Mouse (Mus musculus): ENCODE data around the gene Ddx3y.

The Ddx3y gene

DNA sequence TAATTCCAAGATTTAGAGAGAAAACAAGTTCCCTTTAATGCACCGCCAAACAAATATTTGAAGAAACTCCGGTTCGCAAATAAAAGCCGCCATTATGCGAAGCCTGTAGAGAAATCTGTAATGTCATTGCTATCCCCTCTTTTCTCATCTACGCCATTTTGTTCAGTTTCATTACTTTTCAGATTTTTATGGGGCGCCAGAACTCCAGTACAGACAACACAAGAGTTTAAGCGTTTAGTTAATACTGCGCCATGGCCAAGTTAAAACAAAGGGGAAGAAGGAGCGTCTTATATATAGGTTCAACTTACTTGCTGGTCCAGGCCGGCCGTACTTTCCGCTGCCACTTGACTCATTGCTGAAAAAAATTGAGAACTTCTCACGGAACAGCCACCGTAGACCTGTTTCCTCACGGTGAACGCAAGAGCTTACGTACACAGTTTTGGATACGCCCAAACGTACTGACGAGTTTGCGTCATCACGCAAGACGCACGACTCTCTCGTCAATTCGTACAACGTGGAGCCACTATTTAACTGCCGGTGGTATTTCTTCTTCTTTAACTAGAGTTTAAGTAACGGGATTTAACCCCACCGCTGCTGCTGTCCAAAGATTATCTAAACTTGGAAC lies at the start of gene Ddx3y:
Gene Ddx3y, minus strand, starts transcription at position 459 of the 625 bp plus-strand sequence.
- in situ Hi-C loops (cut with MboI, MseI) = no loop called here

DNA sequence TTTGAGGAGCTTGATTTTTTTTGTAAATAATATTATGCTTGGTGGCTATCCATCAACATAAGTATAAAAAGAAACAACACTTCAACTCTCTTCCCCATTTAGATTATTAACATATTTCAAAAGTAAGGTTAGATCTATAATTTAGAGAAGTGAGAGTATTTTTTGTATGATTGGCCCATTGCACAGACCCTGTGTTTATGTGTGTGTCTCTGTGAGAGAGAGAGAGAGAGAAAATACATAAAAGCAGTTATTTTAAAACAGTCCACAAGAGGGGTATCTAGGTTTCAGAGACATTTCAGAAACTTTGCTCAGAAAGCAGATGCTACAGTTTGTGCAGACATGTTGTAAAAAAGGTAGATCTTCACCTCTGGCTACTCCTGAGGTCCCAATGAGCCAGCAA lies 7.3 kb upstream of the Ddx3y start:
- in situ Hi-C loops (cut with MboI, MseI) = no loop called here

DNA sequence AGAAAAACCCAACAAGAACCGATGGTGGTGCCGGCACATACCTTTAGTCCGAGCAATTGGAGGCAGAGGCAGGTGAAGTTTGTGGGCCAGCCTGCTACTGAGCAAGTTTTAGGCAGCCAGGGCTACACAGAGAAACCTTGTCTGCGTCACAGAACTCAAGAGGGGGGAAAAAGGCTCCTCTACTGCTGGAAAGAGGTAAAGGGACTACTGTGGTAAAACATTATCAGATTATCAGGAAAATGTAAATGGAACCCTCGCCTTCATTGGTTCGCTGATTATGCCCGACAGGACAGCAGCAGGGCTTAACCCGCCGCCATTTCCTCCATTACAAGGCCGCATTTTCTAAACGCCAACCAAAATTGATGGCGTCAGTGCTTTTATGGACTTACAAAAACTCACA lies 694 bp downstream of the Ddx3y start:
- in situ Hi-C loops (cut with MboI, MseI) = no loop called here

DNA sequence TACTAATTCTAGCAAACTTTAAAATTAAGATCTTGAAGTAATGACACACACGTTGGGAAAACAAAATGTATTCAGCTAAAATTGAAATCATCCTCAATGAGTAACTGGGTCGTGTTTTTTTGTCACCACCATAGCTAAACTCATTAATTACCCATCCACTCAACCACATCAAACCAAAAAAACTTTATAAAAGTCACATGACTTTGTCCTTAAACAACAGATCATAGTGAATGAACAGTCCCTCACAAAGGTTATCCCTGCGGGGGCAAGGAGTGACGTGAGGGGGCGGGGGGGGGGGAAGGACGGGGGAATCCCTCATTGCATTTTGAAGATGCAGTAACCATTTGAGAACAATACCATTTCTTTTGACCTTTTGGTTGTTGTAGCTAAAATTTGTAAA lies 40.3 kb downstream of the Ddx3y start:
- in situ Hi-C loops (cut with MboI, MseI) = no loop called here

DNA sequence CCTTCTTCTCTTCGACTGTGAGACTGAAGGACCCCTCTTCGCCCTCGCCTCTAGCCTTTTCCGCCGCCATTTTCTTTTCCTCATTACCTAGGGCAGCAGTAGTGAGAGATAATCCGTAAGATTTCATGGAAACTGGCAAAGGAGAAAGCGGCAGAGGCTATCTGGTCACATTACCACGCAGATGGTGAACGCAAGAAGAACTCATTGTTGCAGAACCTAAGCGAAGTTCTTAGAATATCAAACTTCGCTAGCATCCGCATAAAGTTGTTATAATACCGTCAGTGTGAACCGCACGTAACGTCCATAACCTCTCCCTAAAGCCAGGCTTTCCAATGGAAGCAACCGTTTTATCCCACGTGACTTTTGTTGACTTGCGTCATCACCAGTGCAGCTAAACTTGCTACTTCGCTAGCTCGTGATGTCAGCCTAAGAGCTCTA lies 41.0 kb downstream of the Ddx3y start, which contains the start of gene Uty:
Gene Uty, minus strand, starts transcription at position 334 of the 438 bp plus-strand sequence.
- in situ Hi-C loops (cut with MboI, MseI) = no loop called here

DNA sequence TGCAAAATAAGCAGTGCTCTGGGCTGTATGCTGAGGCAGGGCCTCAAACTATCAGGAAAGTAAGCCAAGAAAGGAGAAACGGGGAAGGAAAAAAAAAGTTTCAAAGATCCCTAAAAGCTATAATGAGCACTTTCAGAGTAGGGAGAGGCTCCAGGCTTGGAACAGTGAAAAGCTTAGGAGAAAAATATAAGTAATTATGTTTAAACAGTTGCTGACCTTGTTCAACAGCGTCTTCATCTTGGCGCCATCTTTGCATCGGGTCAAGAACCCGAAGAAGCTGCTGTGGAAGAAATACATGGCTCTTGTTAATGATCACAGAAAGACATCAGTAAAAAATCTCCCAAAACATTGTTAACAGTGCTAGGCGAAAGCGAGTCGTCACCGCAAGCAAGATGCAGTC lies 41.5 kb downstream of the Ddx3y start:
- in situ Hi-C loops (cut with MboI, MseI) = no loop called here

DNA sequence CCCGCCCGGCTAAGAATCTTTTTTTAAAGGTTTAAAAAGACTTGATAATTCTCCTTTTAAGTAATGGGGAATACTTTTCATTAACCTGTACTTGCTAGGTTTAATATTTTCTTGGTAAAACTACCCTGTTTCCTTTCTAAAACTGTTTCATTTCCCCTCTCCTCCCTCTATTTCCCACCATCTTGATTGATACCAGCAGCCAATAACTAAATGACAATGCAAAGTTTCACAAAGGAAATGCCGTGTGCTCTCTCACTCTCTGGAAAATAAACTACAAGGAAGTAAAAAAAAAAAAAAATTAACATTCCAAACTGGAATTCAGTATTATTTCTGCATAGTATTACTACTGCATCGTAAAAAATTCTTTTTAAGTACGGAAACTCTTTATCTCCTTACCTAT lies 42.0 kb downstream of the Ddx3y start:
- in situ Hi-C loops (cut with MboI, MseI) = no loop called here

DNA sequence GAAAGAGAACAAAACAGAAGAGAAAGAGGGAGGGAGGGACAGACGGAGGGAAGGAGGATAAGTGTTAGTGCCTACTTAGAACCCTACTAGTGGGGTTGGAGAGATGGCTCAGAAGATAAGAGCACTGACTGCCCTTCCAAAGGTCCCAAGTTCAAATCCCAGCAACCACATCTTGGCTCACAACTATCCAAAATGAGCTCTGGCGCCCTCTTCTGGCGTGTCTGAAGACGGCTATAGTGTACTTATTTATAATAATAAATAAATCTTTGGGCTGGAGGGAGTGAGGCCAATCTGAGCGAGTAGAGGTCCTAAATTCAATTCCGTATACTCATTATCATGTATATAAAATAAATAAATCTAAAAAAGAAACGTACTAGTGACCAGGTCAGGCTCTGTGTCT lies 66.4 kb downstream of the Ddx3y start:
- in situ Hi-C loops (cut with MboI, MseI) = no loop called here
